Mouse (Mus musculus) stomach, postnatal 0 days (tissue): ENCODE measurements around the gene Hnmt. TPM values are rescaled to one million over a fixed set of nuclear protein-coding genes. Genes with fewer than 3 reads are reported as not detected.
"Not testable (repeated sequence)": the region's sequence is repeated elsewhere in the genome, so short reads cannot be mapped to it uniquely, and the experiment has no call there.

Experiments
- ATAC-seq: fragments of 200-750 bp; cut with Nextera tagmentation; 2 replicates; pipeline ENCODE4 v1.8.0; 2017; ENCODE audit not compliant: low FRiP score, low TSS enrichment
- DNase-seq: peaks from one replicate; pipeline ENCODE4 v3.0.0-alpha.2; 2016; ENCODE audit warnings: low spot score
- H3K27ac ChIP-seq: fragments of 300-500 bp; sonication (generic); replicated peaks from 2 replicates; pipeline ENCODE4 v1.5.1; 2014; ENCODE audit warnings: mild to moderate bottlenecking, control low read depth
- H3K27me3 ChIP-seq: fragments of 300-500 bp; sonication (generic); 2 replicates; pipeline ENCODE4 v1.6.1; 2014; ENCODE audit warnings: low read length; ENCODE audit not compliant: control insufficient read depth, insufficient read depth
- H3K36me3 ChIP-seq: fragments of 300-500 bp; sonication (generic); 2 replicates; pipeline ENCODE4 v1.6.1; 2014; ENCODE audit warnings: low read length, mixed read lengths; ENCODE audit not compliant: control insufficient read depth, insufficient read depth
- H3K4me1 ChIP-seq: fragments of 300-500 bp; sonication (generic); replicated peaks from 2 replicates; pipeline ENCODE4 v1.6.1; 2014; ENCODE audit warnings: antibody characterized with exemption; ENCODE audit not compliant: control insufficient read depth, insufficient read depth
- H3K4me2 ChIP-seq: fragments of 300-500 bp; sonication (generic); replicated peaks from 2 replicates; pipeline ENCODE4 v1.6.1; 2014; ENCODE audit warnings: low read depth, mild to moderate bottlenecking, control low read depth, moderate library complexity
- H3K4me3 ChIP-seq: fragments of 300-500 bp; sonication (generic); 2 replicates; pipeline ENCODE4 v1.5.1; 2014; ENCODE audit warnings: low read depth, low read length, control low read depth
- H3K9ac ChIP-seq: fragments of 300-500 bp; sonication (generic); 2 replicates; pipeline ENCODE4 v1.6.1; 2014; ENCODE audit warnings: mild to moderate bottlenecking, low read length, control low read depth, mixed read lengths
- H3K9me3 ChIP-seq: fragments of 300-500 bp; sonication (generic); 2 replicates; pipeline ENCODE4 v1.6.1; 2016; ENCODE audit warnings: low read length; ENCODE audit not compliant: control insufficient read depth
- CTCF ChIP-seq: IDR thresholded peaks from 2 replicates; pipeline ENCODE4 v1.5.1; 2016; ENCODE audit warnings: antibody characterized with exemption, low read depth, mild to moderate bottlenecking, moderate library complexity
- EP300 ChIP-seq: optimal IDR thresholded peaks from 2 replicates; pipeline ENCODE3; 2016; ENCODE audit warnings: antibody characterized with exemption
- WGBS: fragments of 180-500 bp; shearing (Covaris S2); extraction: QIAGEN DNeasy Blood & Tissue Kit; methylation state at CpG from one replicate; pipeline ENCODE4 v1.1.7; 2014; 5-methylcytosine and 5-hydroxymethylcytosine counted together
- polyA plus RNA-seq: library from polyadenylated mRNA; unstranded; fragments of >200 nt; fragmentation: Nextera tagmentation; extraction: Ambion mirVana; gene quantifications from 2 replicates; pipeline ENCODE4 v1.2.1, GENCODE M21; 2015

Gene Hnmt
- polyA plus RNA-seq, 1 experiment from 2014 or later: 4.7 TPM

DNA sequence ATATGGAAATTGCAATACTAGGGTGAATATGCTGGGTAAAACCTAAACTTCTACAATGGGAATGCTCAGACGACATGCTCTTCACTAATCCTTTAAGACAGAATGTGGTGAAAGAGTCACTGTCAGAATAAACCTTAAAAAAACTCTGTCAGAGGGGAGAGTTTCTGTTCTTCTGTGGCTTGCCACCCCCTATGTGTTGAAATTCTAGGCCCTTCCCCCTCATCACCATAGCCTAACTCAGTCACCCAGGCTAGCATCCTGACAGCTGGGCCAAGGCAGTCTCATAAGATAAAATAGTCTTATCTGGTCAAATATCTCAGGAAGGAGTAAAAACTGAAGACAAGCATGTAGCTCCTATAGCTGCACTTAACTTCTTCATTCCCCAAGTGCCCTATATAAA, 66.3 kb downstream of the Hnmt start:
- Histone ChIP-seq H3K9me3 (no peaks in the 10 kb centered on the region), H3K4me3 (no peak overlapping the region), H3K4me1 (no peaks in the 10 kb centered on the region), H3K27me3 (no peaks in the 10 kb centered on the region), H3K36me3 (no peaks in the 10 kb centered on the region), H3K27ac (no peak overlapping the region), H3K9ac (no peak overlapping the region), H3K4me2 (no peak overlapping the region)
- TF ChIP-seq EP300 (no peak), CTCF (no peak)
- 63% methylated on average over 1 of the region's 1 CpGs for WGBS
- ATAC-seq: no peak
- DNase-seq: no peak

- ATAC-seq, DNase-seq, H3K27ac ChIP-seq, H3K27me3 ChIP-seq, H3K4me3 ChIP-seq, H3K36me3 ChIP-seq, H3K4me2 ChIP-seq, H3K4me1 ChIP-seq, H3K9ac ChIP-seq, H3K9me3 ChIP-seq: not testable (repeated sequence)
- WGBS: 94% methylated on average over 15 of the region's 15 CpGs
Observed at GRCm38 (mm10) chr2:23960659-23961274, 88.4 kb downstream of the Hnmt start.

Other genes starting within 250 kb of the Hnmt start
- not detected in 2 replicates for gene Tbpl2, start 47.2 kb upstream of the Hnmt start, polyA plus RNA-seq
- gene Il1f8, start 103.8 kb upstream of the Hnmt start, polyA plus RNA-seq: 50.5 and 52.4 TPM in 2 replicates
- 50.1 and 58.6 TPM in 2 replicates for gene Il1f9, start 137.1 kb upstream of the Hnmt start, polyA plus RNA-seq
- gene Il1f6, start 166.0 kb upstream of the Hnmt start, polyA plus RNA-seq: 277 and 287 TPM in 2 replicates
- 114 and 116 TPM in 2 replicates for gene Il1f5, start 227.6 kb upstream of the Hnmt start, polyA plus RNA-seq
- gene Il1f10, start 241.8 kb upstream of the Hnmt start, polyA plus RNA-seq: 0.39 and 0.40 TPM in 2 replicates